Mouse (Mus musculus): ENCODE results near the gene Tmem174.

Tmem174 gene

DNA sequence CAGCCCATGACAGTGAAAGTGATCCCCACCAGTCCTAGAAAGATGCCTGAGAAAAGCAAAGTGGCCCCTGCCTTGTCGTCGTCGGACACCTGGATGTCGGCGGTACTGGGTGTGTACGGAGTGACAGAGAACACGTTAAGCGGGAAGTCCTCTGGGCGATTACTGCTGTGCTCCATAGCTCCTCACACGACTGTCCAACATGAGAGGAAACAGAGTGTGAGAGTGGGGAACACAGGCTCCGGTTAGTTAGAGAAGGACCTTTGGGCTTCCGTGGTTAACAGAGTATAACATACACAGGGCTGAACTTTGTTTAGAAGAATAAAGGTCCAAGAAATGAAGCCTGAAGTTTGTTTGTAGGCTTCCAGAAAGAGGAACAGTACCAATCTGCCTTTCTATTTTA, at the start of gene Tmem174:
Tmem174 (minus strand) TSS at position 266 of the 400 bp plus-strand sequence.
- in situ Hi-C loops (cut with MboI): no loop called here

DNA sequence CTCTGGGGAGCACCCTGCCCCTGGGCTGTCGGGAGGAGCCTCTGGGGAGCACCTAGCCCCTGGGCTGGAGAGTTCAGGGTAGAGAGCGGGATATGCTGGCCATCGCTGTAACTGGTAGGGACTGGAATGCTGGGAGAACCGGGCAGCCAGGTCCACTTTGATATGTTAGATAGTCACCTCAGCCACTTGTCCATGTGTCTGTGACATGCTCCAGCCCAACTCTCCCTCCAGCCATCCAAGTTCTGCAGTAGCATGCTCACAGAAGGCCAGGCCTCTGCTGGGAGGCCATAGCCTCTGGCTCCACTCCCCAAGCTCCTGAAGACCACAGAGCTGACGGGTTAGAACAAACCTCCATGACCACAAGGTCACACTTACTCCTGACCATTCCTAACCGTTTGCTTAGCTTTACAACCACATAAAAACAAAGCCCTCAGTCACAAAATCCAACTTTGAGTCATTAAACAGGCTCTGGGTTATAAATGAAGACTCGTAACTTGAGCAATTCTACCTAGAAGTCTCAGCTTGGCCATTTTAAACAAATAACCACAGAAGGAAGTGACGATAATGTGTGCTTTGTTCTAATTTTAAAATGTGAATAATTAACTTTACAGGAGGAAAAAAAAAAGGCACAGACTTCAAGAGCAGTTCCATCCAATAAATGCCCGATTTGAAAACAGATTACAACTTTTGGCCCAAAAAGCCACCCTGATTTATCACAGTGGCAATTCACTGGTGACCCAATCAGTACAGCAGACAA, 47.1 kb upstream of the Tmem174 start:
- in situ Hi-C loops (cut with MboI): no loop called here

GRCm38 (mm10) chr13:98683412-98683811, 46.2 kb upstream of the Tmem174 start:
- in situ Hi-C loops (cut with MboI): no loop called here

GRCm38 (mm10) chr13:98680470-98681060, 43.4 kb upstream of the Tmem174 start:
- in situ Hi-C loops (cut with MboI): no loop called here

DNA sequence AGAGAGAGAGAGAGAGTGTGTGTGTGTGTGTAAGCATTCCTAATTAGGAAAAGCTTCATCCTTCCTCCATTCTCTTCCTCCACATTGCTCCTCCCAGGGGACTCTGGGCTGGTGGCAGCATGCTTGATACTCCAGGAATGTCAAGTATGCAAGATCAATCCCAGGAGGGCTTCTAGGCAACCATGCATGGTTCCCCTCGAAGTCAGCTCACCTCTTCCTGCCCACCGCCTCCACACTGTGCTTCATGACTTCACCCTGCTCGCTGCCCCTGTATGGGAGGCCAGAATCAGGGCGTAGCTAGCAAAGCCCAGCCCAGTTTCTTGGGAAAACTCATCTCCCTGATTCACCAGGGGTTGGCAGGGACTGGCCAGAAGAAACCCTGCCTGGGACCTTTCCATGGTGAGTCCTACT, 42.4 kb upstream of the Tmem174 start:
- in situ Hi-C loops (cut with MboI): no loop called here

- in situ Hi-C loops (cut with MboI): no loop called here
These were observed 42.0 kb upstream of the Tmem174 start for GRCm38 (mm10) chr13:98679230-98679629.

DNA sequence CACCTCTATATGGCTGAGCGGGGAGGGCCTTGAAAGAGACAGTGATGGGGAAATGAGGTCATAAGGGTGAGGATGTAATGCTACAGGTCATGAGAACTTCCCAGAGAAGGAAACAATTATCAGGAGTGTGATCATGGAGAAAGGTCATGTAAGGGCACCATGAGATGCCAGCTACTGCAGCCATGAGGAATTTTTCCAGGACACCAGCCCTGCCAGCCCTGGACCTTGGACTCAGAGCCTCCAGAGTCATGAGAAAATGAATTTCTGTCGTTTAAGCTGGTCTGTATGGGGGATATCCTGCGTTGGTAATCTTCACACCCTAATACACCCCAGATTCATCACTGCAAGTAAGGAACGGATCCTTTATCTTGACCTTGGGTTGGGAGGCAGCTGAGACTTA, 36.7 kb upstream of the Tmem174 start:
- in situ Hi-C loops (cut with MboI): no loop called here

DNA sequence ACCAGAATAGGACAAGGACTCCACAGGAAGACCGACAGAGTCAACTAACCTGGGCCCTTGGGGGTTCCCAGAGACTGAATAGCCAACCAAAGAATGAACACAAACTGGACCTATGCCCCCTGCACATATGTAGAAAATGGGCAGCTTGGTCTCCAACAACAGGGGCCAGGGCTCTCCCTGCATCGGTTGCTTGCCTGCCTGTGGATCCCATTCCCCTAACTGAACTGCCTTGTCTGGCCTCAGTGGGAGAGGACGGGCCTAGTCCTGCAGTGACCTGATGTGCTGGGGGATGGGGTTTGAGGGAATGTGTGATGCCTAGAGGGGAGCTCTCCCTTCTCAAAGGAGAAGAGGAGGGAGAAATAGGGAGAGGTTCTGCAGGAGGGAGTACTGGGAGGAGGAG, 32.1 kb upstream of the Tmem174 start:
- in situ Hi-C loops (cut with MboI): no loop called here

DNA sequence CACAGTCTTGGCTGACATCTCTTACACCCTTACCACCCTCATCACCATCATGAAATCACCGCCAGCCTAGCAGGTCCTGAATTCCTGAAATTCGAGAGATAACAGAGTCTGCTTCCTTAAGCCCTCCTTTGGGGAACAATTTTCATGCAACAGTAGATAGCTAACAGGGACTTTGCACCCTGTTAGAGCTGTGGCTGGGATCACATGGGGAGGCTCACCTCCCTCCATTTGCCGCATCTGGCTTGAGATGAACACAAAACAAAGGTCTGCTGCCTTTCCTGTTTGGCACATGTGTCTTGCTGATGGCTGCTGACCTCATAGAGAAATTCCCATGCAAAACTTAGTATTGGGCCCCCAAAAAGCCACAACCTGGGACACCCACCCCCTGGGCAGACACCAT, 30.1 kb upstream of the Tmem174 start:
- in situ Hi-C loops (cut with MboI): no loop called here

DNA sequence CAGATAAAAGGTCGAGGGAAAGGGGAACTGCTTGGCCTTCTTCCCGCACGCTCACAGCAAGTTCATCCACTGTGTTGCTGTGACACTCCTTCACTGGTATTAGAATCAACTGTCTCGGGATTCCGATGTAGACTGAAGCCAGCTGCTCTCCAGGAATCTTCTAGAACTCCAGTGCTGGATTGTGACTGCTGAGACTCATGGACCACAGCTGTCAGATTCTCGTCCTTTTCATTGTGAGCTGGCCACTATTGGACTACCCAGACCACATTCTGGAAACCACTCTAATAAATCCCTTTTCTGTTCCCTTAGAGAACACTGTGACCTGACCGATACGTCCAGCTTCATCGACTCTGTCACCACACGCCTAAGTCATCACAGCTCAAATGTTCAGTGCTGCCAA, 28.0 kb upstream of the Tmem174 start:
- in situ Hi-C loops (cut with MboI): no loop called here

DNA sequence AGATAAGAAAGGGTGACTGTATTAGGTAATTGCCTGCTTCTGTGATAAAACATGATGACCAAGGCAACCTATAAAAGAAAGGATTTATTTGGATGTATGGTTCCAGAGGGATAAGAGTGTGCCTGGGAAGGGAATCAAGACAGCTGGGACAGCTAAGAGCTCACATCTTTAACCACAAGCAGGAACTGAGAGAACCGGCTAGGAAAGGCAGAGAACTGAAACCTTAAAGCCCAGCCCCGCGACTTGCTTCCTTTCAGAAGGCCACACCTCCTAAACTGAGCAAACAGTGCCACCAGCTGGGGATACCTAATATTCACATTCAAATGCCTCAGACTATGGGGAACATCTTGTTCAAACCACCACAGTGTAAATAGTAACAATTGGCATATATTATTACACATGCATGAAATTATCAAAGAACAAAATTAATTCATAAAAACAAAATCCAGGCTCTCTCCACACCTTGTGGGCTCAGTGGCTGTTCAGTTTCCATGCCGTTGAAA, 25.0 kb upstream of the Tmem174 start:
- in situ Hi-C loops (cut with MboI): no loop called here

DNA sequence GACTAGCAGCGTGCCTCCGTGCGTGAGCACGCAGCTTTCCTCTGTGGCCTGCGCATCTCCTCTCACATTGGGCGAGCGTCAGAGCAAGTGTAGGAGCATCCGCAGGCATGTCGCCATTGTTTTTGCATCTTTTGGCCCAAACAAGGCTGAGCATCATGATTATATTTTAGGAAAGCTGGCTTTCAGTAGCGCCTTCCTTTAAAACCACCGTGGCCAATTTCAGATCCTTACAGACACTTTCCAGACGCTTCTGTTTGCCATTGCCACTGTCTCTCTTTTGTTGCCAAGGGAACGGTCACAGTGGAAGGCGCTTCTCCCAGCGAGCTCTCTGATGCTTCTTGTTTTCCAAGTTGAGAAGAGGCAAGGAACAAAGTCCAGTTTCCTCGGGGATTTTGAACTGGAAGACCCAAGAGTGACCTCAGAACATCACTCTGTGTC, 18.8 kb upstream of the Tmem174 start:
- in situ Hi-C loops (cut with MboI): no loop called here

DNA sequence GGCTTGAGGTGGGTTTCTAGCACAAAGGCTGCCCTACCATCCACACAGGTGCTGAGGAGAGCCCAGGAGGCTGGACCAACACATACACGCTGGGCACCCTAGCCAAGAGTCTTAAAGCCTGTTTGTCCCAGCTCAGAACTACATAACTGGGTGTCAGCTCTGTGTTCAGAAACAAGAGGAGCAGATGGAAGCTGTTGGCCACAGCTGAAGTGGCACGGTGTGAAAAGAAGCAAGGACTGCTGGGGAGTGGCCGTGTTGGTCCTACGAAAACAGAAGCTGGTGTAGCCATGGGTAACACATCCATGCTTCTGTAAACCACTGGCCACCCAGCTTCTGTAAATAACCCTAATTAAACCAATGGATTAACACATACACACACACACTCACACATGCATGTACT, 18.1 kb upstream of the Tmem174 start:
- in situ Hi-C loops (cut with MboI): no loop called here

DNA sequence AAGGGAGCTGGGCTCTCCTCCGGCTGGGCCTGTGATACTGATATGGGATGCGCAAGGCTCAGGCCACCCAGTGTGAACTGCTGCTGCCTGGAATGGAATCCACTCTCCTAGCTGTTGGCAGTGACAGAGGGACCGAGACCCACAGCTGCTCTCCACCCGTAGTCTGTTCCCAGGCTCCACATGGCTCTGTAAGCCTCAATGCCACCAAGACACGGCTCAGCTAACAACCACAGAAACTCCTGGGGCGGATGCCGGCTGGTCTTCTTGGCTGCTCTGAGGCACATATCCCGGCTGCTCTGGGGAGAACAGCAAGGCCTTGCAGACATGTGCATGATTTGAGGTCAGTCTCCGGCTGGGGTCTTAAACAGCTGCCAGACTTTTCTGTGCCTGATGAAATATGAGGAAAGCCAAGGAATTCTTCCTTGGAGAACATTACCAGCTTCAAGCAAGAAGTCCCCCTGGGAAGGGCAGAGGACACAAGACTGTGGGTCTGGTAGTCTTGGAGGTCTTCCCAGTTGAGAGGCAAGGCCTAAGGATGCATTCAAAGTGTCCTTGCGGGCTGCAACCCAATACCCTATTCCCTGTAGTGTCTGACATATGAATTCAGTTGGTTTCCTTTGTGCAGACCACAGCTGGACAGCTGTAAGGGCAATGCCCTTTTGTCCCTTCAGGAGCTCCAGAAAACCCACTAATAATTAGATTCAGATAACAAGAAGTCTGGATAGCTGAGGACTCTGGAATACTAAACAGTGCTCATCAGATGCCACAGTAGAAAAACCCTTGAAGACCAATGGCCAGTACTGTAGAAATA, 17.1 kb upstream of the Tmem174 start:
- in situ Hi-C loops (cut with MboI): no loop called here

DNA sequence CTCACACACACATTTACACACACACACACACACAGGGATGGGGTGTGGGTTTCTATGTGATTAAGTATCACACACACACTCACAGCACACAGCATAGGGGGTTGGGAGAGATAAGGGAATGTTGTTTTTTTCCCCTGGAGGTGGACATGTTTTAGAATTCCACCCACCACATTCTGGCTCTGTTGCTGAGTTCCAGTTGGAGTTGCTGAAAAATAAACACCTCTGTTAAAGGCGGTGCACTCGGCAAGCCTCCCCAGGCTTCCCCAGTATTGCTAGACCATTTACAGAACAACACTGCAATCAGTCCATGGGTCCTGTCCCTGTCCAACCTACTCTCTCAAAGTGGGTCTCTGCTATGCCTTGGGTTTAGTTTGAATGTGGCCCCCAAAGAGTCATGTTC, 15.0 kb upstream of the Tmem174 start:
- in situ Hi-C loops (cut with MboI): no loop called here

DNA sequence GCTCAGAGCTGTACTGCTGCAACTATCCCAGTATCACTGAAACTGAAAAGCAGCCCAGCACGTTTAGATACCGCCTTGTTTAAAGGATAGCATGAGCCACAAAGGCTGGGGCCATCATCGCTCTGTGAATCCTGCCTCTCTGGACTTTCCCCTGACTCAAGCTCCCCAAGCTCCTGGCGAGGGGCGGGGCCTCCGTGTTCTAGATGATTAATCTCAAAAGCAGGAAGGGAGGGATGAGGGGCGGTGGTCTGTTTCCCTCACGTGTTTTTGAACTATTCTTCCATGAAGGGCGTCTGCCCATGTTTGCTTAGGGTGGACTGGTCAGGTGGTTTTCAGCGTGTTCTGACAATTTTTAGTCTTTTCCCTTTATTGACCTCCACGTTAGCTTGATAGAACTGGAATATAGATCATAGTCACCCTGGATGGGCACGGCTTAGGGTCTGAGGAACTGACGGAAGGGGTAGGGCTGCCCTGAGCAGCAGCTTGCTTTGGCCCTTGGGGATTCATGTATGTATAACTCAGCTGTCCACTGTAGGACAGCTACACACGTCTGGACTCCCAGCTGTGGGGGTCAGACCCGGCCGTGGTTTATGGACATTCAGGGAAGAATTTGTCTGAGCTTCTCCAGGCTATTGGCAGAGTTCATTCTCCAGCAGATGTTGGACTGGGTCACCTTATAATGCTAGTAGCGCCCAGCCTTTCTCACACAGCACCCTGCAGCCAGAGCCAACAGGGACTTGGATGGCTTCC, 14.2 kb upstream of the Tmem174 start:
- in situ Hi-C loops (cut with MboI): no loop called here

GRCm38 (mm10) chr13:98647775-98648568, 10.8 kb upstream of the Tmem174 start:
- in situ Hi-C loops (cut with MboI): no loop called here

- in situ Hi-C loops (cut with MboI): no loop called here
These were observed 1.4 kb upstream of the Tmem174 start for GRCm38 (mm10) chr13:98638507-98639166.

- in situ Hi-C loops (cut with MboI): no loop called here
These were observed 639 bp downstream of the Tmem174 start for GRCm38 (mm10) chr13:98636571-98636970.

DNA sequence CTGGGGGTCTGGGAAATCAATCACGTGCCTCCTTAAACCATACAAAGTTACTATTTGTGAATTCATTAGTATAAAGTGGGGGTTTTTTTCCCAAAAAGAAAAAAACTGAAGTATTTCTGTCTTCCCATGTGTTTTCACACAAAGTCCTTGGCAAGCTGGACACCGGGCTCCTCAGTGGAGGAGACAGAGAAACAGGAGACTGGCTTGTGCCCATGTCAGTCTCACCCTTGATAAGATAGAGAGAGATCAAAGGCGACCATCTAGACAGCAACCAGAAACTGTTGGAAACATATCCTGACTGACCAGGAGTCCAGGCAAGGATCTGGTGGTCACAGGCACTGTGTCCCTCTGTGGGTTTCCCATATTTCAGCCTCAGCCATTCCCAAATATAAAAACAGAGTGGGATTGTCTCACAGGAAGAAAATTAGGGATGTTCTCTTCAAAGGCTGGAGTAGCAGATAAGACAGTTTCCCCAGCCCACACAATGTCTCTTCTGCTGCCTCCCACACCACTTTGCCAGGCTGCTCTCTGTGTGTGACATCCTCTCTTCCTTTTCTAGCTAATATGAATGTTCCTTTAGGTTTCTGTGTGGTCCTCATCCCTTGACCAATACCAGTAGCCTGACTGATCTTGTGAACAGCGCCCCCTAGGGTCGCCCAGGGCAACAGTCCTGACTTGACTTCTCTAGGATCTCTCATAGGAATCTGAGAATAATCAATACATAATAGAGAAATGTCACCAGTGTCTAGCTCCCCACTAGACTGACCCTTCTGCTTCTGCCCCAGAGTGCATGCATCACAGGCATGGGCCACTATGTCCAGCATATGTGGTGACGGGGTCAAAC, 3.3 kb downstream of the Tmem174 start:
- in situ Hi-C loops (cut with MboI): no loop called here

All from mature B cell (primary cell).